Mouse (Mus musculus): Measurements from ENCODE around the gene Fam118b. TPM values are rescaled to one million over a fixed set of nuclear protein-coding genes. Genes with fewer than 3 reads are reported as not detected.

The Fam118b gene
- total and polyA plus RNA-seq, 2 experiments from 2014 or later, result 18.5 to 34.6 TPM

DNA sequence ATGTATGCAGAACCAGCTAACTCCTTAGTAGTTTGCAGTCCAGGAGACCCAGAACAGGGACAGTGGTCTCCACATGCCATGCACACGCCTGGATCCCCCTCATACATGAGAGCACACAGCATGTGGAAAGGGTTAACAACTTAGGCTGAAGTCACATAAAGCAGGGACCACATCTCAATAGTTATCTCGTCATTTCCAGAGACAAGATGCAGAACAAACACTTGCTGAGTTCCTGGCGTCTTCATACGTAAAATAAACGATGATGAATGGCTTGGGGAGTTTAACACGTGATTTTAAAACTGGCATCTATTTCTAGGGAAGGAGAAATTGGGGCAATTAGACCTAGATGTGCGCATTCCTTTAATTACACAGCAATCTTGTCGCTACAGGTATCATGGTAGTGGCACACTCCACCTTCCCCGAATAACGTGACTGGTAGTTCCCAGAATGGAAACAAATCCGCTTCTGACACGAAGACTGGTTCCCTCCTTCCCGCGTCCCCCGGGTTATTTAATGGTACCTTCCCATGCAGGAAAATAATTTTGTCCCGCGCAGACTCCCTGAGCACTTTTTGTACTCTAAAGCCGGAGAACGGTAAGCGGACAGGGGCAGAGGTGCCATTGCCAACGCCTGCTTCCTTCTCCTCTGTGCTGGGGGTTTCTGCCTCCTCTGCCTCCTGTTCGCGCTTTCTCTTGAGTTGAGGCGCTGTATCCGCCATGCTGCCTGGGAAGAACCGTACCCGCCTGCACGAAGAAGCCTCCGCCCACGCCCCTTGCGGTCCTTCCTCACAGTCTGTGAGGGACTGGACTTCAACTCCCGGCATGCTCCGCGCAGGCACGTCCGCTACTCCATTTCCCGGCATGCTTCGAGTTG, 92.1 kb downstream of the Fam118b start, which contains the start of gene Dcps:
Dcps (minus strand) TSS at position 811 of the 873 bp plus-strand sequence.
- Histone ChIP-seq H3K4me2 (ENCODE audit: low read depth, low read length) (peak within 1 kb of the TSS; percentile 94), H3K4me3 (ENCODE audit: low read length) (peak within 1 kb of the TSS; percentile 73), H3K4me1 (ENCODE audit: insufficient read depth, low read length) (peaks cover 9% of the 10 kb centered on the region; the same call in 1 of the 2 replicates), H3K36me3 (ENCODE audit: insufficient read depth, low read length) (no peaks in the 10 kb centered on the region; the same call in 1 of the 2 replicates), H3K9me3 (ENCODE audit: low read length) (no peaks in the 10 kb centered on the region), H3K27me3 (ENCODE audit: insufficient read depth, low read length) (no peaks in the 10 kb centered on the region), H3K27ac (peak within 1 kb of the TSS; percentile 93), H3K9ac (replicated peaks; ENCODE audit: low read length) (peak within 1 kb of the TSS; percentile 60)
- WGBS, result under 1% methylated on average over 38 of the region's 38 CpGs
- DNase-seq (ENCODE audit: low spot score), result peak; percentile 97
- ATAC-seq, result peak; percentile 98
- peak; percentile 58; the same call in 1 of the 2 replicates for TF ChIP-seq CTCF (IDR thresholded peaks at IDR 0.05; ENCODE audit: low read depth)

DNA sequence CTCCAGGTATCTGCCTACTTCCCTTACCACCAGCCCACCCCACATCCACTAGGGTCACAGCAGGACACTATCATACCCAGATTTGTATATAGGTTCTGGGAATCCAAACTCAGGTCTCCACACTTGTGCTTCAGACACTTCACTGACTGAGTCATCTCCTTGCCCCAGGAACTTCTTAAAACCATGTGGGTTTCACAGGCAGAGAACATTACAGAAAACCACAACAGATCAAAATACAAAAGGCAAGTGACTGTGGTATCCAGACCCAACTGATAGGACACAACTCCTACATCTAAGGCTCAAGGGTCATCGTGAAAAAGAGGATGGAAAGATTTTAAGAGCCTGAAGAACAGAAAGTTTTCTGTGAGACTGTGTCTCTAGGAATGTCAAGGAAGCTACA, 94.3 kb downstream of the Fam118b start:
- TF ChIP-seq CTCF (IDR thresholded peaks at IDR 0.05; ENCODE audit: low read depth), result no peak
- 95% methylated on average over 1 of the region's 1 CpGs for WGBS
- Histone ChIP-seq H3K27ac (no peak overlapping the region), H3K36me3 (ENCODE audit: insufficient read depth, low read length) (no peaks in the 10 kb centered on the region; the same call in 1 of the 2 replicates), H3K27me3 (ENCODE audit: insufficient read depth, low read length) (no peaks in the 10 kb centered on the region), H3K4me2 (ENCODE audit: low read depth, low read length) (no peak overlapping the region), H3K4me3 (ENCODE audit: low read length) (no peak overlapping the region), H3K4me1 (ENCODE audit: insufficient read depth, low read length) (peaks cover 9% of the 10 kb centered on the region; the same call in 1 of the 2 replicates), H3K9ac (replicated peaks; ENCODE audit: low read length) (no peak overlapping the region), H3K9me3 (ENCODE audit: low read length) (no peaks in the 10 kb centered on the region)
- ATAC-seq (no peak), DNase-seq (ENCODE audit: low spot score) (no peak)

GRCm38 (mm10) chr9:35170071-35170470, 97.5 kb downstream of the Fam118b start:
- Histone ChIP-seq H3K4me3 (ENCODE audit: low read length) (no peak overlapping the region), H3K27ac (no peak overlapping the region), H3K4me1 (ENCODE audit: insufficient read depth, low read length) (peaks cover 5% of the 10 kb centered on the region; the same call in 1 of the 2 replicates), H3K9me3 (ENCODE audit: low read length) (no peaks in the 10 kb centered on the region), H3K4me2 (ENCODE audit: low read depth, low read length) (no peak overlapping the region), H3K27me3 (ENCODE audit: insufficient read depth, low read length) (no peaks in the 10 kb centered on the region), H3K36me3 (ENCODE audit: insufficient read depth, low read length) (no peaks in the 10 kb centered on the region; the same call in 1 of the 2 replicates), H3K9ac (replicated peaks; ENCODE audit: low read length) (no peak overlapping the region)
- no peak for TF ChIP-seq CTCF (IDR thresholded peaks at IDR 0.05; ENCODE audit: low read depth)
- WGBS, result 93% methylated on average over 7 of the region's 7 CpGs
- no peak for ATAC-seq
- no peak for DNase-seq (ENCODE audit: low spot score)

Other genes with a start within 250 kb of the Fam118b start
- 17.5 and 31.4 TPM in 2 replicates for gene St3gal4, start 148.5 kb downstream of the Fam118b start, total RNA-seq (2014; rRNA removed)
- gene St3gal4, start 148.5 kb downstream of the Fam118b start, polyA plus RNA-seq (2015; fragmentation: Nextera tagmentation; extraction: Ambion mirVana), result 16.4 and 16.9 TPM in 2 replicates
- gene Dcps, start 91.7 kb downstream of the Fam118b start, total RNA-seq (2014; rRNA removed), result 31.9 and 48.5 TPM in 2 replicates
- gene Dcps, start 91.7 kb downstream of the Fam118b start, polyA plus RNA-seq (2015; fragmentation: Nextera tagmentation; extraction: Ambion mirVana), result 53.3 and 55.3 TPM in 2 replicates
- gene Srpr, start 67.6 kb downstream of the Fam118b start, total RNA-seq (2014; rRNA removed), result 35.5 and 40.5 TPM in 2 replicates
- 62.9 and 66.3 TPM in 2 replicates for gene Srpr, start 67.6 kb downstream of the Fam118b start, polyA plus RNA-seq (2015; fragmentation: Nextera tagmentation; extraction: Ambion mirVana)
- 2.8 and 3.4 TPM in 2 replicates for gene Tirap, start 67.5 kb downstream of the Fam118b start, total RNA-seq (2014; rRNA removed)
- gene Tirap, start 67.5 kb downstream of the Fam118b start, polyA plus RNA-seq (2015; fragmentation: Nextera tagmentation; extraction: Ambion mirVana), result 3.1 and 3.4 TPM in 2 replicates
- gene Foxred1, start 56.8 kb downstream of the Fam118b start, total RNA-seq (2014; rRNA removed), result 31.4 and 38.2 TPM in 2 replicates
- 44.7 and 47.5 TPM in 2 replicates for gene Foxred1, start 56.8 kb downstream of the Fam118b start, polyA plus RNA-seq (2015; fragmentation: Nextera tagmentation; extraction: Ambion mirVana)
- 7.5 and 11.3 TPM in 2 replicates for gene Rpusd4, start 60 bp upstream of the Fam118b start, total RNA-seq (2014; rRNA removed)
- 10.8 and 13.1 TPM in 2 replicates for gene Rpusd4, start 60 bp upstream of the Fam118b start, polyA plus RNA-seq (2015; fragmentation: Nextera tagmentation; extraction: Ambion mirVana)
- 10.6 and 11.1 TPM in 2 replicates for gene Cdon, start 153.3 kb upstream of the Fam118b start, total RNA-seq (2014; rRNA removed)
- 1.0 and 1.7 TPM in 2 replicates for gene Cdon, start 153.3 kb upstream of the Fam118b start, polyA plus RNA-seq (2015; fragmentation: Nextera tagmentation; extraction: Ambion mirVana)

Measured in hindbrain, postnatal 0 days (tissue).